Mouse (Mus musculus): ENCODE measurements at regions not wholly inside any gene's neighbourhood (a gene's known extent, or its start where the extent isn't known, plus 50 kb on each side); places are given as distances from the start of the nearest gene placed in this dataset.
"Not testable (repeated sequence)": the region's sequence is repeated elsewhere in the genome, so short reads cannot be mapped to it uniquely, and the experiment has no call there.

DNA sequence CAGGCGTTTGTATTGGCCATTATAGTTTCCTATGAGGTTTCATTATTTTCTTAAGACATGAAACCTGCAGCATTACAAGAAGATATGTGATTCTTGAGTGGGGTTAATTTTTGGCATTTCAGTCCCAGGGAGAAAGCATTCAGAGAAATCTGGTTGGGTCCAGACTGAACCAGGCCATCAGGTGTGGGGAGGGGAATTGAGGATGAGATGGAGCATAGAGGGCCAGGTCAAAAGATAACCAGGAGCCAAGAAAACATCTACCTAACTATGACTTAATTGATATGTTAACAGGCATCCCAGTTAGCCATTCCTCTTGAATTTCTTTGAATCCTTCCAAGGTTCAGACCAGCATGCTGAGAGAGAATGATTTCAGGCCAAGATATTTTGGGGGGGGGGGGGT lies 96.2 kb upstream of the Tnfrsf8 start:
- dilution Hi-C loops (cut with MboI; ENCODE audit: extremely low pct_ligation_motif_present, extremely low pct_unique_long_range_greater_than_20kb, low sequenced_read_pairs), result no loop called here
- Histone ChIP-seq H3K4me2 (ENCODE audit: insufficient read depth, low read depth, poor library complexity, severe bottlenecking) (no peak overlapping the region), H3K9me3 (replicated peaks; ENCODE audit: low read length) (no peaks in the 10 kb centered on the region), H3K4me1 (ENCODE audit: control insufficient read depth in 1 of 2, insufficient read depth in 2 of 2) (no peaks in the 10 kb centered on the region), H3K4me3 (replicated peaks in 1 of 3; ENCODE audit: low read depth in 2 of 3, low read length in 2 of 3, poor library complexity in 1 of 3) (no peak overlapping the region), H3K27me3 (replicated peaks) (no peaks in the 10 kb centered on the region), H3K36me3 (replicated peaks in 1 of 2; ENCODE audit: control insufficient read depth in 1 of 2, insufficient read depth in 1 of 2, low read length in 1 of 2) (no peaks in the 10 kb centered on the region), H3K9ac (ENCODE audit: insufficient read depth, low read depth) (no peak overlapping the region), H3K27ac (ENCODE audit: insufficient read depth, low read depth) (no peak overlapping the region), H3K79me2 (replicated peaks; ENCODE audit: control insufficient read depth, extremely low read depth, insufficient read depth, poor library complexity, severe bottlenecking) (no peaks in the 10 kb centered on the region)
- in situ Hi-C loops (cut with MboI; ENCODE audit: low pct_ligation_motif_present, low pct_unique_long_range_greater_than_20kb, low sequenced_read_pairs), result no loop called here
- DNase-seq (ENCODE audit: extremely low read depth), result no peak
- no peak for TF ChIP-seq NRF1 (IDR thresholded peaks at IDR 0.05; ENCODE audit: low read depth, low read length)
- no peak for TF ChIP-seq USF1 (IDR thresholded peaks at IDR 0.05; ENCODE audit: low read depth, low read length)
- no peak for TF ChIP-seq ZMIZ1 (IDR thresholded peaks at IDR 0.05; ENCODE audit: low read depth, low read length)
- no peak for TF ChIP-seq CTCF (conservative IDR thresholded peaks at IDR 0.05 in 1 of 2, IDR thresholded peaks at IDR 0.05 in 1 of 2; ENCODE audit: low read depth in 2 of 2, low read length in 2 of 2)
- TF ChIP-seq TBP (conservative IDR thresholded peaks at IDR 0.05; ENCODE audit: low read depth, low read length), result no peak
- no peak for TF ChIP-seq MYC (IDR thresholded peaks at IDR 0.05; ENCODE audit: low read depth, low read length)
- no peak for TF ChIP-seq MEF2A (IDR thresholded peaks at IDR 0.05; ENCODE audit: borderline replicate concordance, low read depth, low read length)
- TF ChIP-seq RAD21 (IDR thresholded peaks at IDR 0.05; ENCODE audit: low read depth, low read length), result no peak
- TF ChIP-seq GABPA (IDR thresholded peaks at IDR 0.05; ENCODE audit: insufficient replicate concordance, low read depth, low read length), result no peak
- no peak for TF ChIP-seq ELF1 (IDR thresholded peaks at IDR 0.05; ENCODE audit: low read depth, low read length)
- no peak for TF ChIP-seq PAX5 (IDR thresholded peaks at IDR 0.05; ENCODE audit: low read length)
- no peak for TF ChIP-seq BHLHE40 (IDR thresholded peaks at IDR 0.05; ENCODE audit: low read depth, low read length)
- TF ChIP-seq SIN3A (IDR thresholded peaks at IDR 0.05; ENCODE audit: low read length), result no peak
- no peak for TF ChIP-seq SMC3 (IDR thresholded peaks at IDR 0.05; ENCODE audit: low read depth, low read length)
- TF ChIP-seq KAT2A (IDR thresholded peaks at IDR 0.05; ENCODE audit: insufficient replicate concordance, low read length), result no peak
- TF ChIP-seq ZNF384 (IDR thresholded peaks at IDR 0.05; ENCODE audit: low read depth, low read length), result no peak
- no peak for TF ChIP-seq E2F4 (IDR thresholded peaks at IDR 0.05; ENCODE audit: insufficient replicate concordance, low read depth, low read length)
- no peak for TF ChIP-seq MAZ (IDR thresholded peaks at IDR 0.05; ENCODE audit: low read depth, low read length)
- no peak for TF ChIP-seq ZKSCAN1 (IDR thresholded peaks at IDR 0.05; ENCODE audit: borderline replicate concordance, low read depth, low read length)

DNA sequence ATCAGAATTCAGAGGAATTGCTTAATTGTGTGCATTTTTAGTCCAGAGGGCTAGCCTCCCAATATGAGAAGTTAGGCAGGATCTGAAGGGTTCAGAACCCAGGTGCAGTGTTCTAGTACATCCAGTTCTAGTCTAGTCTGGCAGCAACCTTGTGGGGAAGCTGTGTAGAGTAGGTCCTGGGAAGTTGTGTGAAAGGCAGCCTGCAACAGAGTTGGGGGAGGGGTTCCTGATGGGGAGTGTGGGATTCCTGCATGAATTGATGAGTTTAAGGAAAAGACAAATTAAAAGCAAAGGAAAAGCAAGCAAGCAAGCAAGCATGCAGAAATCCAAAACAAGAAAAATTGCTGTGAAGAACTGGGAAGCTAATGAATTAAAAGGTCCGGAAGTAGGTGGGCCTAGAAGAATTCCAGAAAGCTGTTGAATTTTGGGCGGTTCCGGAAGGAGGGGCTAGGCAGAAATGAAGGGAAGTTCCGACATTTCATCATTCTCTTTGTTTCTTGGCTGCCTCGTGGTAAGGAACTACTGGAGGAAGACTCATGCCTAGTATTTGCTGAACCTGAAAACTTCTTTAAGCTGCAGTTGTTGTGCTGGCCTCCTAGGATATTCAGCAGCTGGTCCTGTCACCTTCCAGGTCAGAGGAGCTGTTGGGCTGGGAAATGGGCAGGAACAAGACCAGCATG lies 95.0 kb upstream of the Tnfrsf8 start:
- no peaks in the 10 kb centered on the region for H3K4me1 ChIP-seq (ENCODE audit: control insufficient read depth in 1 of 2, insufficient read depth in 2 of 2)
- H3K4me2 ChIP-seq (ENCODE audit: insufficient read depth, low read depth, poor library complexity, severe bottlenecking), result no peak overlapping the region
- in situ Hi-C loops (cut with MboI; ENCODE audit: low pct_ligation_motif_present, low pct_unique_long_range_greater_than_20kb, low sequenced_read_pairs), result loop anchor here (5.0 kb wide), 1 partner anchor 172 kb away; no protein-coding TSS in a partner anchor
- no peak overlapping the region for H3K4me3 ChIP-seq (replicated peaks in 1 of 3; ENCODE audit: low read depth in 2 of 3, low read length in 2 of 3, poor library complexity in 1 of 3)
- H3K79me2 ChIP-seq (replicated peaks; ENCODE audit: control insufficient read depth, extremely low read depth, insufficient read depth, poor library complexity, severe bottlenecking), result no peaks in the 10 kb centered on the region
- H3K36me3 ChIP-seq (replicated peaks in 1 of 2; ENCODE audit: control insufficient read depth in 1 of 2, insufficient read depth in 1 of 2, low read length in 1 of 2), result no peaks in the 10 kb centered on the region
- no peaks in the 10 kb centered on the region for H3K27me3 ChIP-seq (replicated peaks)
- no peak overlapping the region for H3K27ac ChIP-seq (ENCODE audit: insufficient read depth, low read depth)
- dilution Hi-C loops (cut with MboI; ENCODE audit: extremely low pct_ligation_motif_present, extremely low pct_unique_long_range_greater_than_20kb, low sequenced_read_pairs), result no loop called here
- H3K9ac ChIP-seq (ENCODE audit: insufficient read depth, low read depth), result no peak overlapping the region
- no peak for DNase-seq (ENCODE audit: extremely low read depth)
- no peaks in the 10 kb centered on the region for H3K9me3 ChIP-seq (replicated peaks; ENCODE audit: low read length)
- TF ChIP-seq ZC3H11A (IDR thresholded peaks at IDR 0.05; ENCODE audit: low read depth, low read length), result no peak
- TF ChIP-seq SIN3A (IDR thresholded peaks at IDR 0.05; ENCODE audit: low read length), result no peak
- no peak for TF ChIP-seq ELF1 (IDR thresholded peaks at IDR 0.05; ENCODE audit: low read depth, low read length)
- no peak for TF ChIP-seq ZNF384 (IDR thresholded peaks at IDR 0.05; ENCODE audit: low read depth, low read length)
- TF ChIP-seq TCF12 (IDR thresholded peaks at IDR 0.05; ENCODE audit: low read depth, low read length), result no peak
- no peak for TF ChIP-seq CHD1 (IDR thresholded peaks at IDR 0.05; ENCODE audit: low read depth, low read length)
- no peak for TF ChIP-seq USF2 (conservative IDR thresholded peaks at IDR 0.05; ENCODE audit: low read depth, low read length)
- no peak for TF ChIP-seq EP300 (IDR thresholded peaks at IDR 0.05; ENCODE audit: low read length)
- no peak for TF ChIP-seq MEF2A (IDR thresholded peaks at IDR 0.05; ENCODE audit: borderline replicate concordance, low read depth, low read length)
- no peak for TF ChIP-seq PAX5 (IDR thresholded peaks at IDR 0.05; ENCODE audit: low read length)
- TF ChIP-seq TBP (conservative IDR thresholded peaks at IDR 0.05; ENCODE audit: low read depth, low read length), result no peak
- TF ChIP-seq CTCF (conservative IDR thresholded peaks at IDR 0.05 in 1 of 2, IDR thresholded peaks at IDR 0.05 in 1 of 2; ENCODE audit: low read depth in 2 of 2, low read length in 2 of 2), result no peak
- TF ChIP-seq USF1 (IDR thresholded peaks at IDR 0.05; ENCODE audit: low read depth, low read length), result no peak

DNA sequence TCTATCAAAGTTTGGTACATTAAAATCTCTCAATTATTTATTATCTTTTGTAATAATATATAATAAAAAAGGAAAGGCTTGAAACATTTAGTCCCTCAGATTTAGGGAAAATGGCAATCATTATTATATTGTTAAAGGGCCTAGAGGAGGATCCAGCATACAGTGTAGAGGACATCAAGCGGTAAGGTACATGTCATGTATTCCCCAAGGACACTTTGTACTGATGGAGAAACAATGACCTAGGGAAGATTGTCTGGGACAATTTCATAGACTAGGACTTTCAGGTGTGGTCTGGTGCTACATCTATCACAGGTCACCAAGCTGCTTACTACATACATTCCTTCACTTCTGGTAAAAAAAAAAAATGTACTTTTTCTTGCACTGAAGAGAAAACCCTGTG lies 91.1 kb upstream of the Tnfrsf8 start:
- H3K27me3 ChIP-seq (replicated peaks); dilution Hi-C loops (cut with MboI; ENCODE audit: extremely low pct_ligation_motif_present, extremely low pct_unique_long_range_greater_than_20kb, low sequenced_read_pairs): not testable (repeated sequence)

More for the DNA sequence above, 91.1 kb upstream of the Tnfrsf8 start:
- H3K27ac ChIP-seq (ENCODE audit: insufficient read depth, low read depth); H3K4me3 ChIP-seq (replicated peaks in 1 of 3; ENCODE audit: low read depth in 2 of 3, low read length in 2 of 3, poor library complexity in 1 of 3); H3K9me3 ChIP-seq (replicated peaks; ENCODE audit: low read length); H3K9ac ChIP-seq (ENCODE audit: insufficient read depth, low read depth); DNase-seq (ENCODE audit: extremely low read depth); H3K4me1 ChIP-seq (ENCODE audit: control insufficient read depth in 1 of 2, insufficient read depth in 2 of 2); H3K36me3 ChIP-seq (replicated peaks in 1 of 2; ENCODE audit: control insufficient read depth in 1 of 2, insufficient read depth in 1 of 2, low read length in 1 of 2); H3K79me2 ChIP-seq (replicated peaks; ENCODE audit: control insufficient read depth, extremely low read depth, insufficient read depth, poor library complexity, severe bottlenecking); H3K4me2 ChIP-seq (ENCODE audit: insufficient read depth, low read depth, poor library complexity, severe bottlenecking): not testable (repeated sequence)
- in situ Hi-C loops (cut with MboI; ENCODE audit: low pct_ligation_motif_present, low pct_unique_long_range_greater_than_20kb, low sequenced_read_pairs), result loop anchor here (5.0 kb wide), 1 partner anchor 176 kb away; no protein-coding TSS in a partner anchor
